Mouse (Mus musculus) frontal cortex, postnatal 14 days (tissue): ENCODE measurements around the gene Olfr1183.
"Not testable (repeated sequence)": the region's sequence is repeated elsewhere in the genome, so short reads cannot be mapped to it uniquely, and the experiment has no call there.

Source experiments
- DNase-seq, 2 experiments: peaks; one replicate each; pipeline ENCODE4 v3.0.0; 2022; ENCODE audit warnings: low spot score in 2 of 2

The Olfr1183 gene

GRCm38 (mm10) chr2:88454567-88454966, at the start of gene Olfr1183:
Olfr1183 (plus strand) TSS chr2:88454867.
- DNase-seq, result not testable (repeated sequence)

DNA sequence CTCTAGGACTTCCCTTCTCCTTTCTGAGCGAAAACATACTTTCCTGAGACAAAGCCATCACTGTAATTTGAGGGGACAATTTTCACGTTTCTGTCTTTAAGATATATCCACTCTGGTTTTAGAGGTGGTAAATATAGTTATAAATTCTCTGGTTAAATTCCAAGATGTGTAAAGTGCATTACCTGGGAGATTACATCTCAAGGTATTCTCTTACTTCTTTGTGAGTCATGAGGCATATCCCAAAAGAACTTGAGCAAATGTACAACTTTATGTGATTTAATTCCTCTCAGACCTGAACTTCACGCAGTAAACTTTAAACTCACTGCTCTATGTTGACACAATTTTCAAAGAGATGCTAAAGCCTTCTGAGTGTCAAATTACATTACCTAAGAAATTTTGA, 48.3 kb upstream of the Olfr1183 start, which contains the start of gene Olfr1179:
Olfr1179 (minus strand) TSS at position 101 of the 400 bp plus-strand sequence.
- no peak for DNase-seq

- DNase-seq, result no peak
These were observed 35.6 kb upstream of the Olfr1183 start, which contains the start of gene Olfr1180 for GRCm38 (mm10) chr2:88419051-88419450. Olfr1180 (minus strand) TSS chr2:88419151.

- no peak for DNase-seq
These were observed 28.6 kb upstream of the Olfr1183 start, which contains the start of gene Olfr1181 for GRCm38 (mm10) chr2:88426071-88426470. Olfr1181 (minus strand) TSS chr2:88426171.

GRCm38 (mm10) chr2:88449031-88449430, 5.6 kb upstream of the Olfr1183 start, which contains the start of gene Gm13757:
Gm13757 (minus strand) TSS chr2:88449131.
- no peak for DNase-seq

GRCm38 (mm10) chr2:88483298-88483697, 28.6 kb downstream of the Olfr1183 start, which contains the start of gene Olfr1184:
Olfr1184 (plus strand) TSS chr2:88483598.
- no peak for DNase-seq

GRCm38 (mm10) chr2:88493020-88493419, 38.4 kb downstream of the Olfr1183 start, which contains the start of gene Olfr1185-ps1:
Olfr1185-ps1 (plus strand) TSS chr2:88493320.
- no peak for DNase-seq

DNA sequence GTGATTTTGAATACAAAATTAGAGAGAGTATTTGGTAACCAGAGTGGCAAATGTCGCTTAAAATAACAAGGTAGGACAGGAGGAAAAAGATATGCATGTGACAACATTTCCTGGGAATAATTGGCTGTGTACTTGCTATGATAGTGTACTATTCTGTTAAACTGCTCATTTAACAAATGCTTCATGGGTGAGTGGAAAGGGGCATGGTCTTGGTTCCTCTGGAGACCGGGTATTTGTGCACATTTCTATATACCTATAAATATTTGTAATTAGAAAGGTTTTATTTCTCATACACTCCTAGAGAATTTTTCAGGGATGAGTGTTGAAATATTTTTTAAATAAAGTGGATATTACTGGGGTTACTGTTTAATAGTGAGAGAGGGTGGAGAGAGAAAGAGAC, 63.6 kb downstream of the Olfr1183 start, which contains the start of gene Olfr1186:
Olfr1186 (plus strand) TSS at position 301 of the 400 bp plus-strand sequence.
- no peak for DNase-seq
